Mouse (Mus musculus): ENCODE data around the gene Slc22a8.

DNA sequence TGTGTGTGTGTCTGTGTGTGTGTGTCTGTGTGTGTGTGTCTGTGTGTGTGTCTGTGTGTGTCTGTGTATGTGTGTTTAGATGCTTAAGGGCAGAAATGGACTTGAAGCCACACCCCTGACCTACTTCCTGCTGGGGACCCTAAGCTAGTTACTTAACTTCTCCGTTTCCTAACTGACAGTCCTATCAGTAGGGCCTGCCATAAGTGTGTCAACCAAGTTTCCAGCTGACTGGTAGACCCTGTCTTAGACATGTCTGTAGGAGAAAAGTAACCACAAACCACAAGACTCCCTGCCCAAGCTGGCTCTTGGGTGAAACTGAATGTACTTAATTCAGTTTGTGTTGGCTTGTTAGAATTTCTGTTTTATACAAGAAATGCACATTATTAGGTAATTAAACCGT is 1.1 kb downstream of the Slc22a8 start:
- TF ChIP-seq CTCF (IDR thresholded peaks at IDR 0.05; ENCODE audit: low read depth): no peak
- TF ChIP-seq EP300 (IDR thresholded peaks at IDR 0.05; ENCODE audit: low read depth): peak; percentile 19; the same call in 1 of the 2 replicates

Data from liver, postnatal 0 days (tissue).